Mouse (Mus musculus): ENCODE data around the gene Accs. TPM values are rescaled to one million over a fixed set of nuclear protein-coding genes. Genes with fewer than 3 reads are reported as not detected.

The Accs gene
- total RNA-seq, 2 experiments from 2014 or later: 4.0 to 6.2 TPM

GRCm38 (mm10) chr2:93801097-93801496 lies 48.6 kb downstream of the Accs start:
- DNase-seq: no peak
- intact Hi-C loops (cut with DNase I): no loop called here

GRCm38 (mm10) chr2:93797162-93797795 lies 52.5 kb downstream of the Accs start:
- no peak for DNase-seq
- intact Hi-C loops (cut with DNase I): no loop called here

GRCm38 (mm10) chr2:93794375-93794774 lies 55.4 kb downstream of the Accs start:
- intact Hi-C loops (cut with DNase I): no loop called here
- no peak for DNase-seq

DNA sequence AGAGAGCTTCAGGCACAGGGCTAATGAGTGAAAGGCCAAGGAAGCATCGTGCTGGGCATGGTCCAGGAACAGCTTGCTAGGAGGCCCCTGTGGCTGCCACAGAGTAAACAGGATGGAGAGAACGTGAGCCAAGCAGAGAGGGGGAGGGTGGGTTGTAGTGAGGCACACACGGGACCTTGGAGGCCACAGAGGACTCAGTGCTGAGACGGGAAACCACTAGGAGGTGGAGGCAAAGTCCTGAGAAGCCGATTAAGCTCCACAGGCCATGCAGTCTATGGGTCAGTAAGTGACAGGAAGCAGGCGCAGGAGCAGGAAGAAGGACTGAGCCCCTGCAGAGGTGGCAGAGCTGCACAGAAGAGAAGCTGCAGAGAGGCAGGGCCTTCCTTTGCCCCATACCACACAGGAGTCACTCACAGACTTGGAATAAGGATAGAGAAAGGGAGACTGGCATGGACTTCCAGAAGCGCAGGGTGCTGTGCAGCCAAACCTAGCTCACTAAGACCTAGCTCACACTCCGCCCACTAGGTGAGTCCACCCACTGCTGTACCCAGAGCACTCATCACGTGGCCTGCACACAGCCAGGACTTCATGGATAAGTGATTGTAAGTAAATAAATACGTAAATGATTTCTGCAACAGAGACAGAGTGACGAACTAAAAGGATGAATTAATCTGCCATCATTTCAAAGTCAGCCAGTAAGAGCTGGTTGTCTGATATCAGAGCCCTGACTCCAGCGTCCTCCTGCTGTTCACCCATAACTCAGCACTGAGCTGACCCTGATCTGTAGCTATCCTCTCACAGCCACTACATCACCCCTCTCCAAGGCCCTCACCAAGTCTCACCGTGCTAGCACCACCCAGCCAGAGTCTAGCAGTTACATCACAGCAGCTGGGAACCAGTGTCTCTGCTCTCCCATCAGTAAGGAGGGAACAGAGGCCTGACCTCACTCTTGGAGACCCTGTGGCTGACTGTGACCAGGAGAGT lies 57.9 kb downstream of the Accs start:
- intact Hi-C loops (cut with DNase I): no loop called here
- DNase-seq: peak; percentile 45 to 57

- no peak for DNase-seq
- intact Hi-C loops (cut with DNase I): no loop called here
These were observed 58.9 kb downstream of the Accs start for GRCm38 (mm10) chr2:93790798-93791345.

DNA sequence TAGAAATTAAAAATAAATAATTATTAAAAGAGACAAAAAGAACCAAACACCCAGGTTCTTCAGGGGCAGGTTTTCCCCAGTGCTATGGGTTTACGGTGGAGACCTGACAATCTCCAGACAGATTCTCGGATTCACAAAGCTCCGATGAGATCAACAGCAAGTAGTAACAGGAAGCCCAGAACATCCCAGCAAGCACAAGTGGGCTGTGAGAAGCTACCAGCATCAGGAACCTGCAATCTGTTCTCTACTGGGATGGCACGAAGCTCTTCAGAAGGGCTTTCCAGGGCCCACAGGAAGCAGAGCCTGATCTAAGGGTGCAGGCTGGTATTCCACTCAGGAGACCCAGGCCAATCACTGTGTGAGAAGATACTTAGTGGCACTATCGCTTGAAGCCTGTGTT lies 61.2 kb downstream of the Accs start:
- DNase-seq: no peak

GRCm38 (mm10) chr2:93786175-93786574 lies 63.6 kb downstream of the Accs start:
- peak; percentile 73 to 81 for DNase-seq
- intact Hi-C loops (cut with DNase I): loop anchor here (1.0 to 5.0 kb wide), 3 partner anchors 127 to 364 kb away; no protein-coding TSS in a partner anchor

More for the DNA sequence above, 61.2 kb downstream of the Accs start:
- intact Hi-C loops (cut with DNase I): loop anchor here (5.0 kb wide), 1 partner anchor 366 kb away; no protein-coding TSS in a partner anchor

DNA sequence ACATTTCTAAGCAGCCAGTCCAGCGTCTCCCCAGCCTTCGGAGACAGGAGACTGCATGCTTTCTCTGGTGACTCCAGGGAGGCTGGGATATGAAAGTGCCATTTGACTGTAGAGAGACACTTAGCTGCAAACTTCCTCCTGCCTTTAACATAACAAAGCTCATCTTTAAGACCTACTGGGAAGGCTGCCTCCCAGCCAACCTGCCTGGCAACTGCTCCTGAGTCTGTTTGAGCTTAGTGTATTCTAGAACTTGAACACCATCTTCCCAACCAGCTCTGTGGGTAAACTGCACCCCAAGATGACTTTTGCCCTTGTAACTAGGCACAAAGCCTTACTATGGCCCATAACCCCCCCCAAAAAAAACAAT lies 64.3 kb downstream of the Accs start:
- DNase-seq: no peak
- intact Hi-C loops (cut with DNase I): loop anchor here (5.0 kb wide), 1 partner anchor 363 kb away; no protein-coding TSS in a partner anchor

GRCm38 (mm10) chr2:93784721-93785431 lies 64.9 kb downstream of the Accs start:
- intact Hi-C loops (cut with DNase I): loop anchor here (5.0 kb wide), 2 partner anchors 83 to 363 kb away; no protein-coding TSS in a partner anchor

GRCm38 (mm10) chr2:93783926-93784539 lies 65.7 kb downstream of the Accs start:
- intact Hi-C loops (cut with DNase I): loop anchor here (5.0 kb wide), 1 partner anchor 82 kb away; no protein-coding TSS in a partner anchor

More at GRCm38 (mm10) chr2:93784721-93785431, 64.9 kb downstream of the Accs start:
- DNase-seq: no peak

More at GRCm38 (mm10) chr2:93783926-93784539, 65.7 kb downstream of the Accs start:
- DNase-seq: no peak

Other genes starting within 250 kb of the Accs start
- gene Alx4, start 207.6 kb downstream of the Accs start, total RNA-seq (2021): under 1 TPM; 0.19 to 0.22 TPM
- gene Ext2, start 27.4 kb downstream of the Accs start, total RNA-seq (2021): 10 to 100 TPM; 40.4 to 44.1 TPM
- not detected for gene Accsl, start 19.2 kb upstream of the Accs start, total RNA-seq (2021)
- gene Gm13889, start 107.3 kb upstream of the Accs start, total RNA-seq (2021): 1 to 10 TPM; 8.4 to 9.7 TPM
- gene Gm27027, start 146.4 kb upstream of the Accs start, total RNA-seq (2021): not detected
- gene Alkbh3, start 160.9 kb upstream of the Accs start, total RNA-seq (2021): 10 to 100 TPM; 54.1 to 56.6 TPM